Mouse (Mus musculus) mammary gland, adult 2 months (tissue): ENCODE measurements around the gene H2al1e. TPM values are rescaled to one million over a fixed set of nuclear protein-coding genes. Genes with fewer than 3 reads are reported as not detected.

Experiments
- polyA plus RNA-seq: library from polyadenylated mRNA; depleted of rRNA; stranded (reverse); fragments of >200 nt; gene quantifications from 2 replicates; pipeline ENCODE4 v1.2.3, GENCODE M21; 2012; ENCODE audit warnings: low replicate concordance; rRNA removed

H2al1e gene
- polyA plus RNA-seq, result not detected in 2 replicates

DNA sequence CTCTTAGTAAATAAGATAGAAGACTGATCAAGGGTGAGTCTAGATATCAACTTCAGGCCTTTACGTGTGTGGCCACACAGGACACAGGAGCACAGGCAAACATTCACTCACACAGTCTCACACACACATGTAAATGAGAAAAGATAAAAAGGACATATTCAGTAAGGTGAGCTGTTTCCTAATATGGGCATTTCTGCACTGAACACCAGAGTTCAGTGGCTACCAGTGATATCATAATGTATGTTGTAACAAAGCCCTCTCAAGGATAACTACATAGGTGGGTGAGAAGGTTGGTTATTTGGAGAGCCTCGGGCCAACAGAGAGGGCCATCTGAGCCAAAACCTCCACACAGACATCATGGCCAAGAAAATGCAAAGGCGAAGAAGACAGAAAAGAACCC, at the start of gene H2al1e:
H2al1e (plus strand) TSS at position 301 of the 400 bp plus-strand sequence.

DNA sequence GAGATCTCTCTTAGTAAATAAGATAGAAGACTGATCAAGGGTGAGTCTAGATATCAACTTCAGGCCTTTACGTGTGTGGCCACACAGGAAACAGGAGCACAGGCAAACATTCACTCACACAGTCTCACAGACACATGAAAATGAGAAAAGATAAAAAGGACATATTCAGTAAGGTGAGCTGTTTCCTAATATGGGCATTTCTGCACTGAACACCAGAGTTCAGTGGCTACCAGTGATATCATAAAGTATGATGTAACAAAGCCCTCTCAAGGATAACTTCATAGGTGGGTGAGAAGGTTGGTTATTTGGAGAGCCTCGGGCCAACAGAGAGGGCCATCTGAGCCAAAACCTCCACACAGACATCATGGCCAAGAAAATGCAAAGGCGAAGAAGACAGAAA, 12.8 kb upstream of the H2al1e start, which contains the start of gene H2al1a:
H2al1a (plus strand) TSS at position 301 of the 400 bp plus-strand sequence.

DNA sequence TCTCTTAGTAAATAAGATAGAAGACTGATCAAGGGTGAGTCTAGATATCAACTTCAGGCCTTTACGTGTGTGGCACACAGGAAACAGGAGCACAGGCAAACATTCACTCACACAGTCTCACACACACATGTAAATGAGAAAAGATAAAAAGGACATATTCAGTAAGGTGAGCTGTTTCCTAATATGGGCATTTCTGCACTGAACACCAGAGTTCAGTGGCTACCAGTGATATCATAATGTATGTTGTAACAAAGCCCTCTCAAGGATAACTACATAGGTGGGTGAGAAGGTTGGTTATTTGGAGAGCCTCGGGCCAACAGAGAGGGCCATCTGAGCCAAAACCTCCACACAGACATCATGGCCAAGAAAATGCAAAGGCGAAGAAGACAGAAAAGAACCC, 9.6 kb upstream of the H2al1e start, which contains the start of gene H2al1b:
H2al1b (plus strand) TSS at position 301 of the 400 bp plus-strand sequence.

DNA sequence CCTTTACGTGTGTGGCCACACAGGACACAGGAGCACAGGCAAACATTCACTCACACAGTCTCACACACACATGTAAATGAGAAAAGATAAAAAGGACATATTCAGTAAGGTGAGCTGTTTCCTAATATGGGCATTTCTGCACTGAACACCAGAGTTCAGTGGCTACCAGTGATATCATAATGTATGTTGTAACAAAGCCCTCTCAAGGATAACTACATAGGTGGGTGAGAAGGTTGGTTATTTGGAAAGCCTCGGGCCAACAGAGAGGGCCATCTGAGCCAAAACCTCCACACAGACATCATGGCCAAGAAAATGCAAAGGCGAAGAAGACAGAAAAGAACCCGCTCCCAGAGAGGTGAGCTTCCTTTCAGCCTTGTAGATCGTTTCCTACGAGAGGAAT, 6.4 kb upstream of the H2al1e start, which contains the start of gene H2al1c:
H2al1c (plus strand) TSS at position 301 of the 400 bp plus-strand sequence.

DNA sequence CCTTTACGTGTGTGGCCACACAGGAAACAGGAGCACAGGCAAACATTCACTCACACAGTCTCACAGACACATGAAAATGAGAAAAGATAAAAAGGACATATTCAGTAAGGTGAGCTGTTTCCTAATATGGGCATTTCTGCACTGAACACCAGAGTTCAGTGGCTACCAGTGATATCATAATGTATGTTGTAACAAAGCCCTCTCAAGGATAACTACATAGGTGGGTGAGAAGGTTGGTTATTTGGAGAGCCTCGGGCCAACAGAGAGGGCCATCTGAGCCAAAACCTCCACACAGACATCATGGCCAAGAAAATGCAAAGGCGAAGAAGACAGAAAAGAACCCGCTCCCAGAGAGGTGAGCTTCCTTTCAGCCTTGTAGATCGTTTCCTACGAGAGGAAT, 3.2 kb upstream of the H2al1e start, which contains the start of gene H2al1d:
H2al1d (plus strand) TSS at position 301 of the 400 bp plus-strand sequence.

DNA sequence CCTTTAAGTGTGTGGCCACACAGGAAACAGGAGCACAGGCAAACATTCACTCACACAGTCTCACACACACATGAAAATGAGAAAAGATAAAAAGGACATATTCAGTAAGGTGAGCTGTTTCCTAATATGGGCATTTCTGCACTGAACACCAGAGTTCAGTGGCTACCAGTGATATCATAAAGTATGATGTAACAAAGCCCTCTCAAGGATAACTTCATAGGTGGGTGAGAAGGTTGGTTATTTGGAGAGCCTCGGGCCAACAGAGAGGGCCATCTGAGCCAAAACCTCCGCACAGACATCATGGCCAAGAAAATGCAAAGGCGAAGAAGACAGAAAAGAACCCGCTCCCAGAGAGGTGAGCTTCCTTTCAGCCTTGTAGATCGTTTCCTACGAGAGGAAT, 3.1 kb downstream of the H2al1e start, which contains the start of gene H2al1f:
H2al1f (plus strand) TSS at position 301 of the 400 bp plus-strand sequence.

DNA sequence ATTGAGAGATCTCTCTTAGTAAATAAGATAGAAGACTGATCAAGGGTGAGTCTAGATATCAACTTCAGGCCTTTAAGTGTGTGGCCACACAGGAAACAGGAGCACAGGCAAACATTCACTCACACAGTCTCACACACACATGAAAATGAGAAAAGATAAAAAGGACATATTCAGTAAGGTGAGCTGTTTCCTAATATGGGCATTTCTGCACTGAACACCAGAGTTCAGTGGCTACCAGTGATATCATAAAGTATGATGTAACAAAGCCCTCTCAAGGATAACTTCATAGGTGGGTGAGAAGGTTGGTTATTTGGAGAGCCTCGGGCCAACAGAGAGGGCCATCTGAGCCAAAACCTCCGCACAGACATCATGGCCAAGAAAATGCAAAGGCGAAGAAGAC, 6.2 kb downstream of the H2al1e start, which contains the start of gene H2al1g:
H2al1g (plus strand) TSS at position 301 of the 400 bp plus-strand sequence.

DNA sequence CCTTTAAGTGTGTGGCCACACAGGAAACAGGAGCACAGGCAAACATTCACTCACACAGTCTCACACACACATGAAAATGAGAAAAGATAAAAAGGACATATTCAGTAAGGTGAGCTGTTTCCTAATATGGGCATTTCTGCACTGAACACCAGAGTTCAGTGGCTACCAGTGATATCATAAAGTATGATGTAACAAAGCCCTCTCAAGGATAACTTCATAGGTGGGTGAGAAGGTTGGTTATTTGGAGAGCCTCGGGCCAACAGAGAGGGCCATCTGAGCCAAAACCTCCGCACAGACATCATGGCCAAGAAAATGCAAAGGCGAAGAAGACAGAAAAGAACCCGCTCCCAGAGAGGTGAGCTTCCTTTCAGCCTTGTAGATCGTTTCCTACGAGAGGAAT, 9.5 kb downstream of the H2al1e start, which contains the start of gene H2al1h:
H2al1h (plus strand) TSS at position 301 of the 400 bp plus-strand sequence.

DNA sequence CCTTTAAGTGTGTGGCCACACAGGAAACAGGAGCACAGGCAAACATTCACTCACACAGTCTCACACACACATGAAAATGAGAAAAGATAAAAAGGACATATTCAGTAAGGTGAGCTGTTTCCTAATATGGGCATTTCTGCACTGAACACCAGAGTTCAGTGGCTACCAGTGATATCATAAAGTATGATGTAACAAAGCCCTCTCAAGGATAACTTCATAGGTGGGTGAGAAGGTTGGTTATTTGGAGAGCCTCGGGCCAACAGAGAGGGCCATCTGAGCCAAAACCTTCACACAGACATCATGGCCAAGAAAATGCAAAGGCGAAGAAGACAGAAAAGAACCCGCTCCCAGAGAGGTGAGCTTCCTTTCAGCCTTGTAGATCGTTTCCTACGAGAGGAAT, 12.6 kb downstream of the H2al1e start, which contains the start of gene H2al1i:
H2al1i (plus strand) TSS at position 301 of the 400 bp plus-strand sequence.

DNA sequence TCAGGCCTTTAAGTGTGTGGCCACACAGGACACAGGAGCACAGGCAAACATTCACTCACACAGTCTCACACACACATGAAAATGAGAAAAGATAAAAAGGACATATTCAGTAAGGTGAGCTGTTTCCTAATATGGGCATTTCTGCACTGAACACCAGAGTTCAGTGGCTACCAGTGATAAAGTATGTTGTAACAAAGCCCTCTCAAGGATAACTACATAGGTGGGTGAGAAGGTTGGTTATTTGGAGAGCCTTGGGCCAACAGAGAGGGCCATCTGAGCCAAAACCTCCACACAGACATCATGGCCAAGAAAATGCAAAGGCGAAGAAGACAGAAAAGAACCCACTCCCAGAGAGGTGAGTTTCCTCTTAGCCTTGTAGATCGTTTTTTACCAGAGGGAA, 15.8 kb downstream of the H2al1e start, which contains the start of gene H2al1j:
H2al1j (plus strand) TSS at position 301 of the 400 bp plus-strand sequence.

Other genes starting within 250 kb of the H2al1e start
- not detected in 2 replicates for gene H2al1a, start 12.7 kb upstream of the H2al1e start, polyA plus RNA-seq
- gene H2al1b, start 9.5 kb upstream of the H2al1e start, polyA plus RNA-seq, result not detected in 2 replicates
- not detected in 2 replicates for gene H2al1c, start 6.3 kb upstream of the H2al1e start, polyA plus RNA-seq
- not detected in 2 replicates for gene H2al1d, start 3.1 kb upstream of the H2al1e start, polyA plus RNA-seq
- not detected in 2 replicates for gene H2al1f, start 3.2 kb downstream of the H2al1e start, polyA plus RNA-seq
- gene H2al1g, start 6.3 kb downstream of the H2al1e start, polyA plus RNA-seq, result not detected in 2 replicates
- not detected in 2 replicates for gene H2al1h, start 9.6 kb downstream of the H2al1e start, polyA plus RNA-seq
- not detected in 2 replicates for gene H2al1i, start 12.7 kb downstream of the H2al1e start, polyA plus RNA-seq
- not detected in 2 replicates for gene H2al1j, start 15.9 kb downstream of the H2al1e start, polyA plus RNA-seq